Mouse (Mus musculus) gonadal fat pad, adult 2 months (tissue): Measurements from ENCODE around the gene Tmed6. TPM values are rescaled to one million over a fixed set of nuclear protein-coding genes. Genes with fewer than 3 reads are reported as not detected.
"Not testable (repeated sequence)": the region's sequence is repeated elsewhere in the genome, so short reads cannot be mapped to it uniquely, and the experiment has no call there.

Experiments used
- DNase-seq: peaks from one replicate; pipeline ENCODE4 v3.0.0-alpha.2; 2012; ENCODE audit warnings: low read depth
- polyA plus RNA-seq: library from polyadenylated mRNA; depleted of rRNA; stranded (reverse); fragments of >200 nt; gene quantifications from 2 replicates; pipeline ENCODE4 v1.2.3, GENCODE M21; 2012

Gene Tmed6
- polyA plus RNA-seq, 1 experiment, result 102 TPM

GRCm38 (mm10) chr8:107074128-107074527 lies 8.7 kb upstream of the Tmed6 start:
- DNase-seq, result no peak

- DNase-seq, result no peak
Measured at GRCm38 (mm10) chr8:107073706-107074105, 8.3 kb upstream of the Tmed6 start.

- no peak for DNase-seq
Measured at GRCm38 (mm10) chr8:107062613-107063012, 2.8 kb downstream of the Tmed6 start.

GRCm38 (mm10) chr8:107056973-107057369 lies 8.5 kb downstream of the Tmed6 start:
- DNase-seq, result no peak

GRCm38 (mm10) chr8:107056076-107056972 lies 9.1 kb downstream of the Tmed6 start, which contains the start of the genes Cog8 and Nip7:
TSS of gene Cog8 (minus strand) at chr8:107056689.
TSS of gene Nip7 (plus strand) at chr8:107056877.
- peak; percentile 81 for DNase-seq

- DNase-seq, result no peak
Measured at GRCm38 (mm10) chr8:107052046-107052445, 13.4 kb downstream of the Tmed6 start.

- no peak for DNase-seq
Measured at GRCm38 (mm10) chr8:107049480-107049879, 16.0 kb downstream of the Tmed6 start.

- DNase-seq, result no peak
Measured at GRCm38 (mm10) chr8:107048061-107048941, 17.1 kb downstream of the Tmed6 start, which contains the start of gene Pdf. TSS of gene Pdf (minus strand) at chr8:107048614.

GRCm38 (mm10) chr8:107046976-107047375 lies 18.5 kb downstream of the Tmed6 start:
- DNase-seq, result no peak

GRCm38 (mm10) chr8:107045478-107045877 lies 20.0 kb downstream of the Tmed6 start:
- DNase-seq, result no peak

- DNase-seq, result no peak
Measured at GRCm38 (mm10) chr8:107040632-107041031, 24.8 kb downstream of the Tmed6 start.

GRCm38 (mm10) chr8:107036626-107037025 lies 28.8 kb downstream of the Tmed6 start:
- no peak for DNase-seq

GRCm38 (mm10) chr8:107035641-107036040 lies 29.8 kb downstream of the Tmed6 start:
- no peak for DNase-seq

GRCm38 (mm10) chr8:107033609-107034008 lies 31.8 kb downstream of the Tmed6 start:
- DNase-seq, result not testable (repeated sequence)

GRCm38 (mm10) chr8:107031577-107032090 lies 33.8 kb downstream of the Tmed6 start:
- DNase-seq, result no peak

- DNase-seq, result no peak
Measured at GRCm38 (mm10) chr8:107030650-107031576, 34.5 kb downstream of the Tmed6 start, which contains the start of gene Vps4a. TSS of gene Vps4a (plus strand) at chr8:107031222.

GRCm38 (mm10) chr8:107030058-107030457 lies 35.4 kb downstream of the Tmed6 start:
- no peak for DNase-seq

- DNase-seq, result no peak
Measured at GRCm38 (mm10) chr8:107029310-107029709, 36.1 kb downstream of the Tmed6 start.

GRCm38 (mm10) chr8:107023479-107023878 lies 42.0 kb downstream of the Tmed6 start:
- DNase-seq, result no peak

- no peak for DNase-seq
Measured at GRCm38 (mm10) chr8:107014915-107015314, 50.5 kb downstream of the Tmed6 start.

- no peak for DNase-seq
Measured at GRCm38 (mm10) chr8:107012666-107013065, 52.8 kb downstream of the Tmed6 start.
